Mouse (Mus musculus) activated CD4-positive, CD25-positive, alpha-beta regulatory T cell, adult 4 months (primary cell): ENCODE data around the gene Adgrv1. TPM values are rescaled to one million over a fixed set of nuclear protein-coding genes. Genes with fewer than 3 reads are reported as not detected.
A peak's percentile ranks its signal among the peaks of the same experiment; 100 is the strongest.

Experiments
- ATAC-seq: one replicate; pipeline ENCODE4 v1.8.0; 2017
- polyA plus RNA-seq, 2 experiments: library from polyadenylated mRNA; unstranded; fragments of 100-300 nt; shearing (Covaris generic); gene quantifications; one replicate each; pipeline ENCODE4 v1.2.1; 2017

Adgrv1 gene
- polyA plus RNA-seq, 2 experiments from 2014 or later = 0.66 TPM; not detected in 1

- ATAC-seq = no peak
These were observed 396.1 kb downstream of the Adgrv1 start for GRCm38 (mm10) chr13:81236758-81237395.

DNA sequence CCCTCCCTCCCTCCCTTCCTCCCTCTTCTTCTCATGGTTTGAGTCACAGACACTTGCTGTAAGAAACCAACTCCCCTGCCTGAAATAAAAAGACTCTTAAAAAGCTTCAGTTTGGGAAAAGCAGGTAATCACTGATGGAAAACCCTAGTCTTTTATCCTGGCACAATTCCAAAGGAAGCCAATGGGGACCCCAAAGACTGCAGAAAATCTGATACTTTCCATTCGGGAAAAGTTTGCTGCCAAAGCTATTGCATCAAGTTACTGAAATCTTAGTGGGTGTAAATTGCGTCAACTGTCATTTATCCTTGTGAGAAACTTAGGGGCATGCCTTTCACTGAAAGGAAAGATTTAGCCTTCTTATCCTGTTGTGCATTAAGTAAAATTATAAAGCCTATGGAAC is 398.9 kb downstream of the Adgrv1 start:
- no peak for ATAC-seq

GRCm38 (mm10) chr13:81232839-81233238 is 400.1 kb downstream of the Adgrv1 start:
- ATAC-seq = no peak

DNA sequence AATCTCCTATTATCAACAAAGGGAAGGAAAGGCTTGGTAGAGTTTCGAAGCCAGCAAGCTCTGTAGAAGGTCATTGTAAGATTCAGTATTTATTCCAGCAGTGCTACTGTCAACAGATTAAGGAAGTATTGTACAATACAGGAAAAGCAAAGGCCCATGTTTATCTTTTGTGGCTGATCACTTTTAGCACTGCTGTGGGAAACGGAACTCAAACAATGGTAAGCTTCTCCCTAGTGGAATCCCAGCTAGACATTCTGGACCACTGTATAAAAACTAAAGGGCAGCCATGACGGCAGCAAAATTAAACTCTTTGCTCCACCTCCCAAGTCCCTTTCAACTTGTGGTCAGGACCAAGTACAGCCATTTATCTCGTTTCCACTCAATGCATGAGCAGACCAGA is 402.8 kb downstream of the Adgrv1 start:
- ATAC-seq = no peak

- ATAC-seq = no peak
These were observed 409.2 kb downstream of the Adgrv1 start for GRCm38 (mm10) chr13:81223768-81224167.

- ATAC-seq = no peak
These were observed 410.6 kb downstream of the Adgrv1 start for GRCm38 (mm10) chr13:81222377-81222776.

- no peak for ATAC-seq
These were observed 421.5 kb downstream of the Adgrv1 start for GRCm38 (mm10) chr13:81211436-81211835.

GRCm38 (mm10) chr13:81210516-81210915 is 422.4 kb downstream of the Adgrv1 start:
- no peak for ATAC-seq

GRCm38 (mm10) chr13:81209815-81210214 is 423.1 kb downstream of the Adgrv1 start:
- ATAC-seq = no peak

GRCm38 (mm10) chr13:81208106-81208613 is 424.8 kb downstream of the Adgrv1 start:
- ATAC-seq = no peak

DNA sequence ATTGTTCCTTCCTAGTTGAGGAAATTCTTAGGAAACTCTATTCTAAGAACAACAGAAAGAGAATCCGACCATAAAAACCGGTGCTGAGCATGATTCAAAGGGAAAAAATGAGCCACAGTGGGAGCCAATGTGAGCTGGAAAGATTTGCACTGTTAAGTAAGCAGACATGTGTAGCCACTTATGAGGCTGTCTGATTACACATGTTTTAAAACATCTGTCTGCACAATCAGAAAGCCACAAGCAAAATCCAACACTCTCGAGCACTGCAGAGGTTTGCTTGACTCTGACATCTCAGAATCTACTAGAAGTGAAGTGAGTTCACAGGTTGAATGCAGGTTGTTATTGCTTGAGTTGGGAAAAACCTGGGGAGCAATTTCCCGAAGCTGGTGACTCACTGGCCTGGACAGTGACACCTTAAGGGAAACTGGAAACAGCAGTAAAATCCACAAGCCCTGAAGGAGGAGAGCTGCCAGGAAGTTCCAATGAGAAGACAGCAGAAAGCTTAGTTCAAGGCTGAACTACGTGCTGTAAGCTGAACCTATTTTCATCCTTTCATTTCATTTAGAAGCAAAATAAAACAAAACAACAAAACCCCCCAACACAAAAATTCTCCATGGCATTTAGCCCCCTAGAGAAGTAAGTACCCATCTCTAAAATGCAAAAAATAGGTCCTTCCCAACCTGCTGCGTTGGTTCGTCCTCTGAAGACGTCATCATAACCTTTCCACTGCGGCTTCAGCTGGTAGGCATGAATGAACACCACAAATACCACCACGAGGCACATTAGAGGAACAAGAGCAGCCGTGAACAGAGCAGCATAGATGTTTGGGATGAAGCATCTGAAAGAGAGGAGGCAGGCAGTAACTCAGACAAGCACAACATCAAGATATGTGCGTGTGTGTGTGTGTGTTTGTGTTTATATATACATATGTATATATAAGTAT is 450.7 kb downstream of the Adgrv1 start:
- ATAC-seq = peak; percentile 40

DNA sequence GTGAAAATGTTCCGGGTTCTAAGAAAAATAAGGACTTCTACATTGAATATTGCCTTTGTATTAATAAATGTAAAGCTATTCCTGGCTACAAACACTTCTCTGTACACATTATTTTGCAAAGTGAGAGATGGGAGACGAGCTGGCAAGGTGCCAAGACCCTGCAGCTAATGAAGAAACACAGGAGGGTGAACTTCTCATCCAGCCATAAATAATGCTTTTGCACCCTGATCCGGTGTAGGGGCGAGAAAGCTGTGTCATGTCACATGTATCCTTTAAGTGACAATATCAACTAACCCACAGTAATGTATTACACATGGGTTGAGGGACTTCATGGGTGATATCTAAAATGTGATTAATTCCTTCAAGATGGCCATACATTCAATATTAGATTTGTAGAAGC is 451.5 kb downstream of the Adgrv1 start:
- ATAC-seq = no peak

- no peak for ATAC-seq
These were observed 456.1 kb downstream of the Adgrv1 start for GRCm38 (mm10) chr13:81176820-81177219.

- ATAC-seq = peak; percentile 99
These were observed 456.9 kb downstream of the Adgrv1 start for GRCm38 (mm10) chr13:81176071-81176470.

DNA sequence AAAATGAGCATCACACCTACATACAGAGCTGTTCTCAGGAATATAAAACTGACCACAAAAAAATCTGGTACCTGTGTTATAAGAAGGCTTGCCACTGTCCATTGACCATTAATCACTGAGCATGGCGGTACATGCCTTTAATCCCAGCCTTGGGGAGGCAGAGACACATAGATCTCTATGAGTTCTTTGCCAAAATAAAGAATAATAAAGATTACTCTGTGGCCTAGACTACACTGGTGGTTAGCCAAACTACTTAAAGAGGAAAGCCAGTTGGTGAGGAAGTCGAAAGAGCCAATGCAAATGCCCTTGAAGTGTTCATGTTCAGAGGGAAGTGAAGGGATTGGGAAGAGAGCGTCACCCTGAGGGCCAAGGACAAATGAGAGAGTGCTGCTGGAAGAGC is 461.8 kb downstream of the Adgrv1 start:
- no peak for ATAC-seq

DNA sequence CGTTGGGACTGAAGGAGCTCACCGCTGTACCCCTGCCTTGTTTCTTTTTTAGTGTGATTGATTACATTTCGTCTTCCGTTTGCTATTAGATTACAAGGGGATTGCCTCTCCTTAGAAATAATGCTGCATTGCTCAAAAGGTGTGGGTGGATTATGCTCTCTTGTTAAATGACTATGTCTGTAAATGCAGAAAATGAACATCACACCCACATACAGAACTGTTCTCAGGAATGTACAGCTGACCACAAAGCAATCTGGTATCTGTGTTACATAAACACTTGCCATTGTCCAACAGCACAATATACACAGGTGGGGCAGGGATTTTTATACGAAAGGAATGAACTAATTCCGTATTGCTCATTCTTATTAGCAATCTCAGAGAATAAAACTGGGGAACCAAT is 465.5 kb downstream of the Adgrv1 start:
- ATAC-seq = no peak

DNA sequence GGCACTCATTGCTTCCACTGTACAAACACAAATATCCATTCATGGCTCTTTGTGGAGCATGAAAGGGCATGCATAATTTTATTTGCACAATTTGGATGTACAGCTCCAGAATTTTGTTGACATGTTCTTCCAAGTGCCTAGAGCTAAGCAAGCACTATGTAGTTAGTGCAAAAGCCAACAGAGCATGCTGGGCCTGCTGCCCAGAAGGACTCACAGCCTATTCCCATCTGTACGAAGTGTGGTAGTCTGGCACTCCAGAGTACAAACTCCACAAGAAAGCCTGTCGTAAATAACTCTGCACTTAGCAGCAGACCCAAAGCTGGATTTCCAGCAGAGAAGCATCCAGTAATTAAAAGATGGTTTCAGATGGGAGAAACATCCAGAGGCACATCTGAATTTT is 473.1 kb downstream of the Adgrv1 start:
- ATAC-seq = no peak

DNA sequence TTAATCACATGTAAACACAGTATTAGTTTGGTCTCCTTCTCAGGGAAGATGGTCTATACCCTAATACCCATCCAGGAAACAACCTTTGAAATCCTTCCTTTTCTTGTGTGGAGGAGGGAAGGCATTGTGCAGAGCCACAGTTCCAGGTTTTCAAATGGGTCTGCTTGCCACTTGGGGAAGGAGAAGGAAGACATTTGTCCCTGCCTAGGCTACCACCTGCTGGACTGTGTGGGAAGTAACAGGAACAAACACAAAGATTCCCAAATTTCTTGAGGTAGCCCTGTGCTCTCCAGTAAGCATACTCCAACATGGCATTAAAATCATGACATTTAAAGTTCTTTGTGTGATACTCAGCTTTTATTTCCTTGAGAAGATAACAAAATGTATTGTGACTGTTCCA is 477.6 kb downstream of the Adgrv1 start:
- no peak for ATAC-seq

DNA sequence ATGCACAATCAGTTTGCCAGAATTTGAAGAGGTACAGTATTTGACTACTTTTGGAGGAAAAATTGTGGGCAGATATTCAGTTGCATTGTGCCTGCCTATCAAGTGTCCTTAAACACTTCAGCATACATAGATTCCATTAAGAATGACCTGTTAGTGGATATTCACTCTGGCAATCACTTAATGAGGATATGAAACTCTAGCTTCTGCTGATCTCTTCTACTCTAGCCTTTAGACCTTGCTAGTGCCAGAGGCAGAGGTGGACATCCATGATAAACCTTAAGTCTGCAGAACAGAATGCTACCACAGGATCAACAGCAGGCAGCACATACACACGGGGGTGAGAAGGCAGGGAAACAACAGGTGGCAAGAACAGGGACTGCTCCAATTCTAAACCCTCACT is 488.5 kb downstream of the Adgrv1 start:
- no peak for ATAC-seq

DNA sequence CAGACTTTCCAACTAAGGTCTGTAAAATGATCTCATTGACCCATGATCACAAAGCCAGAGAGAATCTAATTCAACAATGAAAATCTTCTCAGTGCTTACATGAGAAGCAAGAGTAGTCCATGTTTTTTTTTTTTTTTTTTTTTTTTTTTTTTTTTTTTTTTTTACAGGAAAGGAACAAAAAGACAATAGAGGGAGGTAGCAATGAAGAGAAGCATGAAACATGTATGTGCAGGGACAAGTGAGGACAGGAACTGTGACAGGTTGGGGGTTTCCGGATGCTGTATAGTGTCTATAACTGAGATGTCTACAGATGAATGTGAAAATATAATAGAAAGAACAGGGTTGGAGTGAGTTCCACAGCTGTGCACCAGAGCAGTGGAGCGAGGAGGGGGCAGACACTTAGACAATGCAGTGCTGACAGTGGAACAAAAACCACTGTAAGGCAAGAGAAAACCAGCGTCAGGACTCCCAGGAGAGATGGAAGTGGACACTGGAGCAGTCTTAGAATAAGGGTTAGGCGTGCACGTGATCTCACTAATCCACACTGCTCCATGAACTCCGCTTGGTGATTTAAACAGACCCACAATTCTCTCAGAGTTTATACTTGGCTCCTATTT is 490.6 kb downstream of the Adgrv1 start:
- ATAC-seq = no peak

DNA sequence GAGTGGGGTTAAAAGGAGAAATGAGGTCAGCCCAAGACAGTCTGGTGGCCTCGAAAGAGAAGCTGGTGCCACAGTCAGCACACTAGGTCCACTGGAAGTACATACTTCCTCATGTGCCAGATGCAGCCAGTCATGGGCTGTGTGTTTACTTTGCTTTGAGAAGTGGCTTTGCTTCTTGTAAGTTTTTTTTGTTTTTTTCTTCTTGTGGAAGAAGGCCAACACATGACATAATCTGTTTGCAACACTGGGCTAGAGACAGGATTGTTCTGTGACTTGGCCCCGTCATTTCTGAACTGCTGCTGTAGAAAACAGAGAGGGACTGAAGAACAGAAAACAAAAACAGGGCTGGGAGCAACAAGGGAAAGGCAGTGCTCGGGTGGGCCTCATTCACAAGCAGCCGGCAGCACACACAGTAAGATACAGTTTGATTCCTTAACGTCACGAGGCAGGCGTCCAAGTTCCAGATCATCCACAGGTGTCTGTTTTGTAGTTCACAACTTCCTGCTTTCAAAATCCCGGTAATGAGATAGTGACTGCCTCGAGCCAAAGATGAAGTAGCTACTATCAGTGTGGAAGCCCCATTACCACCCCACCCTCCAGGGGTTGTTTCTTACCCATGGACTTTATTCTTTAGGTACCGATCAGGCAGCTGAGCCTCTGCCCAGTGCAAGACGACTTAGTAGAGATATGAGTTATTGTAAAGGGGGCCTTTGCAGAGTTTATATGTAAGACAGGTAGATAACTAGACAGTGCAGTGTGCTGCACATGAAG is 496.1 kb downstream of the Adgrv1 start:
- ATAC-seq = no peak

GRCm38 (mm10) chr13:81135953-81136352 is 497.0 kb downstream of the Adgrv1 start:
- no peak for ATAC-seq

DNA sequence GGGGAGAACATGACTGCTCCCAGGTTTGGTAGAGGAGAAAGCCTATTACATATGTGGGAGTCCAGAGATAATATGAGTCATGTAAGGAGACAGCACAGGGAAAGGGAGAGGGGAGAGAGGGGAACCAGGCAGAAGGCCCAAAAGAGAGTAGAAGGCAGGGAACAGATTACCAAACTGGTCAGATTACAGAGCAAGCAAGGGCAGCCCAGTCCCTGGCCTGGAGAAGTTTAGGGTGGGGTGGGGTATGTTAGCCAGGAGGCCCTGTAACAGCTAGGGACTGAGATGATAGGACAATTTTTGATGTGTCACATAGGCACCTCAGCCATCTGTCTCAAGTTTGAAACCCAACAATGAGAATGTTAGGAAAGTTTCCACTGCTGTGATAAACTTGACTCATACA is 498.5 kb downstream of the Adgrv1 start:
- ATAC-seq = no peak
